In genomic region chr4:115943669-115944314, GRCm38 (mm10) we compare ENCODE assay signal across 12 mouse cellular contexts. TPM values are rescaled to one million over a fixed set of nuclear protein-coding genes. Genes with fewer than 3 reads are reported as not detected.
DNase-seq lines count a peak whose midpoint lies in the region; ATAC-seq lines count a peak whose summit lies in the region.
"Had no signal": no experiment of that assay in that cellular context is flagged by ENCODE, and none has a peak within 500 bp of the region (broad histone marks: within the 10 kb centered on the region; RNA-seq: fewer than 3 reads in every experiment).

No protein-coding gene starts in this region.

- H3K4me1 ChIP-seq in heart, embryonic 10.5 days, result peaks cover 18% of the 10 kb centered on the region
- peaks cover 12% of the 10 kb centered on the region for H3K4me1 ChIP-seq in forebrain, embryonic 16.5 days (replicated peaks; ENCODE audit: control insufficient read depth, insufficient read depth, low read length)
- H3K4me1 ChIP-seq in midbrain, embryonic 10.5 days, result peaks cover 71% of the 10 kb centered on the region

- no peaks in the 10 kb centered on the region for H3K36me3 ChIP-seq in heart, embryonic 10.5 days
- no peaks in the 10 kb centered on the region for H3K36me3 ChIP-seq in forebrain, embryonic 16.5 days (ENCODE audit: control insufficient read depth, insufficient read depth)
- H3K36me3 ChIP-seq in midbrain, embryonic 10.5 days, result no peaks in the 10 kb centered on the region

- H3K4me2 ChIP-seq in forebrain, embryonic 16.5 days (ENCODE audit: low read length), result peak overlapping the region; percentile 36; the same call in 1 of the 2 replicates

- peak overlapping the region; percentile 43 for H3K4me3 ChIP-seq in heart, embryonic 10.5 days
- peak overlapping the region; percentile 2; the same call in 1 of the 2 replicates for H3K4me3 ChIP-seq in forebrain, embryonic 16.5 days (replicated peaks; ENCODE audit: low read length)
- H3K4me3 ChIP-seq in midbrain, embryonic 10.5 days, result peak overlapping the region; percentile 57

- intact Hi-C loops in heart, postnatal 14 days (cut with DNase I), result no loop called here
- intact Hi-C loops in left cerebral cortex, postnatal 25 days (cut with DNase I), result no loop called here
- intact Hi-C loops in left cerebral cortex, postnatal 10 days (cut with DNase I), result no loop called here

- H3K27me3 ChIP-seq in heart, embryonic 10.5 days (ENCODE audit: insufficient read depth, poor library complexity, severe bottlenecking), result peaks cover 100% of the 10 kb centered on the region
- peaks cover 74% of the 10 kb centered on the region for H3K27me3 ChIP-seq in forebrain, embryonic 16.5 days (replicated peaks; ENCODE audit: control insufficient read depth, insufficient read depth, low read length)
- H3K27me3 ChIP-seq in midbrain, embryonic 10.5 days (ENCODE audit: low read depth, poor library complexity, severe bottlenecking), result peaks cover 100% of the 10 kb centered on the region

- DNase-seq in heart, embryonic 10.5 days (ENCODE audit: low spot score), result no peak
- no peak for DNase-seq in heart, postnatal 14 days
- DNase-seq in embryo, embryonic 10 days (ENCODE audit: low spot score), result peak; percentile 62
- DNase-seq in midbrain, embryonic 10.5 days (ENCODE audit: low spot score), result peak; percentile 64
- DNase-seq in left cerebral cortex, postnatal 25 days (ENCODE audit: low spot score in 2 of 2), result no peak
- no peak for DNase-seq in adipocyte (ENCODE audit: low spot score)
- DNase-seq in left cerebral cortex, postnatal 10 days (ENCODE audit: extremely low spot score in 1 of 2, low spot score in 2 of 2), result no peak
- DNase-seq: gastrocnemius, postnatal 10 days; kidney, adult 11 months; lung, postnatal 4 days; right cerebral cortex, adult 18-20 months had no signal

- no peak overlapping the region for H3K27ac ChIP-seq in heart, embryonic 10.5 days
- H3K27ac ChIP-seq in forebrain, embryonic 16.5 days (ENCODE audit: low read length), result no peak overlapping the region
- peak overlapping the region; percentile 82 for H3K27ac ChIP-seq in midbrain, embryonic 10.5 days (replicated peaks)

- no peak overlapping the region for H3K9ac ChIP-seq in forebrain, embryonic 16.5 days (replicated peaks; ENCODE audit: low read depth, low read length)

- no peak for ATAC-seq in forebrain, embryonic 16.5 days

- WGBS in heart, embryonic 10.5 days, result under 1% methylated on average over 41 of the region's 41 CpGs
- WGBS in forebrain, embryonic 16.5 days, result under 1% methylated on average over 38 of the region's 41 CpGs
- under 1% methylated on average over 41 of the region's 41 CpGs for WGBS in midbrain, embryonic 10.5 days

- no peaks in the 10 kb centered on the region for H3K9me3 ChIP-seq in heart, embryonic 10.5 days
- no peaks in the 10 kb centered on the region for H3K9me3 ChIP-seq in forebrain, embryonic 16.5 days (ENCODE audit: control insufficient read depth, low read length)
- no peaks in the 10 kb centered on the region for H3K9me3 ChIP-seq in midbrain, embryonic 10.5 days (replicated peaks)

RNA-seq across cellular contexts. Expression of gene Dmbx1, which starts 4.1 kb away (rescaled TPM):
- not detected in 2 replicates for polyA plus RNA-seq in heart, embryonic 10.5 days (2016; fragmentation: Nextera tagmentation; extraction: Ambion mirVana)
- total RNA-seq in heart, postnatal 14 days (2021), result not detected
- 0.10 TPM in 1 of 2 replicates, not detected in the other for polyA plus RNA-seq in forebrain, embryonic 16.5 days (2015; fragmentation: Nextera tagmentation; extraction: Ambion mirVana)
- 38.5 and 39.4 TPM in 2 replicates for polyA plus RNA-seq in midbrain, embryonic 10.5 days (2016; fragmentation: Nextera tagmentation; extraction: Ambion mirVana)
- not detected for total RNA-seq in left cerebral cortex, postnatal 25 days (2021)
- total RNA-seq in left cerebral cortex, postnatal 10 days (2021), result under 1 TPM; 0.21 to 0.22 TPM
- total RNA-seq: gastrocnemius, postnatal 10 days had no signal

RNA-seq across cellular contexts. Expression of gene 6430628N08Rik, which starts 53.3 kb away (rescaled TPM):
- polyA plus RNA-seq in heart, embryonic 10.5 days (2016; fragmentation: Nextera tagmentation; extraction: Ambion mirVana), result not detected in 2 replicates
- not detected for total RNA-seq in heart, postnatal 14 days (2021)
- polyA plus RNA-seq in forebrain, embryonic 16.5 days (2015; fragmentation: Nextera tagmentation; extraction: Ambion mirVana), result 0.15 and 0.47 TPM in 2 replicates
- 0.21 and 0.30 TPM in 2 replicates for polyA plus RNA-seq in midbrain, embryonic 10.5 days (2016; fragmentation: Nextera tagmentation; extraction: Ambion mirVana)
- under 1 TPM; 0.27 to 0.37 TPM for total RNA-seq in left cerebral cortex, postnatal 25 days (2021)
- under 1 TPM in 1 of 2 experiments, not detected in 1; 0.49 TPM for total RNA-seq in left cerebral cortex, postnatal 10 days (2021)
- total RNA-seq: gastrocnemius, postnatal 10 days had no signal

RNA-seq across cellular contexts. Expression of gene Kncn, which starts 59.6 kb away (rescaled TPM):
- not detected in 2 replicates for polyA plus RNA-seq in heart, embryonic 10.5 days (2016; fragmentation: Nextera tagmentation; extraction: Ambion mirVana)
- not detected for total RNA-seq in heart, postnatal 14 days (2021)
- 0.18 TPM in 1 of 2 replicates, not detected in the other for polyA plus RNA-seq in forebrain, embryonic 16.5 days (2015; fragmentation: Nextera tagmentation; extraction: Ambion mirVana)
- 0.07 TPM in 1 of 2 replicates, not detected in the other for polyA plus RNA-seq in midbrain, embryonic 10.5 days (2016; fragmentation: Nextera tagmentation; extraction: Ambion mirVana)
- total RNA-seq in left cerebral cortex, postnatal 25 days (2021), result under 1 TPM; 0.21 to 0.23 TPM
- total RNA-seq in left cerebral cortex, postnatal 10 days (2021), result under 1 TPM; 0.16 to 0.64 TPM
- total RNA-seq: gastrocnemius, postnatal 10 days had no signal

Comparison
In these comparisons a context has a peak if more than half of its experiments do, and no peak if none do; other contexts are left out.
1. DNase-seq: peak in embryo, embryonic 10 days (single experiment) and midbrain, embryonic 10.5 days (single experiment); none in heart, embryonic 10.5 days (single experiment), heart, postnatal 14 days (0 of 2), left cerebral cortex, postnatal 25 days (0 of 2), adipocyte (single experiment) and left cerebral cortex, postnatal 10 days (0 of 2).
2. H3K4me3 ChIP-seq: peak in every context shown above with its lines; median percentile 57 in midbrain, embryonic 10.5 days; 43 in heart, embryonic 10.5 days; 2 in forebrain, embryonic 16.5 days.